Mouse (Mus musculus) lung, adult 2 months (tissue): ENCODE data around the gene Olfr329-ps.

Experiments
- CTCF ChIP-seq: fragments of 200-500 bp; IDR thresholded peaks from 2 replicates; pipeline ENCODE4 v1.5.1; 2011; ENCODE audit warnings: mild to moderate bottlenecking, low read length, control low read depth; ENCODE audit not compliant: insufficient read depth
- POLR2A ChIP-seq: fragments of 200-500 bp; IDR thresholded peaks from 2 replicates; pipeline ENCODE4 v1.6.1; 2011; ENCODE audit warnings: low read depth, mild to moderate bottlenecking, control low read depth, low read length, borderline replicate concordance; ENCODE audit errors: extremely low read depth

GRCm38 (mm10) chr11:58578636-58579035 is 32.4 kb upstream of the Olfr329-ps start:
- TF ChIP-seq POLR2A (no peak), CTCF (no peak)
